Mouse (Mus musculus) liver, adult 2 months (tissue): ENCODE data around the gene Synpo2l.

Experiments
- CTCF ChIP-seq: fragments of 200-500 bp; IDR thresholded peaks from 2 replicates; pipeline ENCODE4 v1.5.1; 2011; ENCODE audit warnings: low read depth, low read length, control low read depth
- POLR2A ChIP-seq: fragments of 200-500 bp; IDR thresholded peaks from 2 replicates; pipeline ENCODE4 v1.6.1; 2011; ENCODE audit warnings: low read length, control low read depth; ENCODE audit not compliant: insufficient read depth; ENCODE audit errors: extremely low read depth

- TF ChIP-seq POLR2A (no peak), CTCF (no peak)
Measured at GRCm38 (mm10) chr14:20686576-20686975, 18.4 kb upstream of the Synpo2l start.
